Mouse (Mus musculus): Measurements from ENCODE around the gene Hydin. TPM values are rescaled to one million over a fixed set of nuclear protein-coding genes. Genes with fewer than 3 reads are reported as not detected.
A peak's percentile ranks its signal among the peaks of the same experiment; 100 is the strongest.
"Not testable (repeated sequence)": the region's sequence is repeated elsewhere in the genome, so short reads cannot be mapped to it uniquely, and the experiment has no call there.

The Hydin gene
- polyA plus RNA-seq, 1 experiment from 2014 or later, result 0.23 TPM

GRCm38 (mm10) chr8:110502880-110503279, 236.1 kb downstream of the Hydin start:
- 14% methylated on average over 10 of the region's 10 CpGs for WGBS
- Histone ChIP-seq H3K4me3 (replicated peaks; ENCODE audit: low read length) (no peak overlapping the region), H3K27me3 (ENCODE audit: control insufficient read depth, insufficient read depth, low read length) (no peaks in the 10 kb centered on the region), H3K9ac (ENCODE audit: low read length) (no peak overlapping the region), H3K4me1 (ENCODE audit: control insufficient read depth, insufficient read depth, low read length) (no peaks in the 10 kb centered on the region), H3K4me2 (ENCODE audit: low read depth, low read length) (peak overlapping the region; percentile 13; the same call in 1 of the 2 replicates), H3K9me3 (replicated peaks; ENCODE audit: control insufficient read depth, low read length) (no peaks in the 10 kb centered on the region), H3K36me3 (ENCODE audit: control insufficient read depth, insufficient read depth, low read length) (no peaks in the 10 kb centered on the region), H3K27ac (ENCODE audit: low read length) (no peak overlapping the region)
- ATAC-seq (ENCODE audit: insufficient read depth, low FRiP score), result no peak

GRCm38 (mm10) chr8:110508766-110509165, 242.0 kb downstream of the Hydin start:
- no peaks in the 10 kb centered on the region for H3K4me1 ChIP-seq (ENCODE audit: control insufficient read depth, insufficient read depth, low read length)
- WGBS, result 78% methylated on average over 3 of the region's 3 CpGs
- H3K9me3 ChIP-seq (replicated peaks; ENCODE audit: control insufficient read depth, low read length), result no peaks in the 10 kb centered on the region
- H3K4me2 ChIP-seq (ENCODE audit: low read depth, low read length), result no peak overlapping the region
- no peaks in the 10 kb centered on the region for H3K27me3 ChIP-seq (ENCODE audit: control insufficient read depth, insufficient read depth, low read length)
- no peak overlapping the region for H3K9ac ChIP-seq (ENCODE audit: low read length)
- ATAC-seq (ENCODE audit: insufficient read depth, low FRiP score), result no peak
- H3K27ac ChIP-seq (ENCODE audit: low read length), result no peak overlapping the region
- no peaks in the 10 kb centered on the region for H3K36me3 ChIP-seq (ENCODE audit: control insufficient read depth, insufficient read depth, low read length)
- H3K4me3 ChIP-seq (replicated peaks; ENCODE audit: low read length), result no peak overlapping the region

- Histone ChIP-seq H3K4me1 (ENCODE audit: control insufficient read depth, insufficient read depth, low read length) (no peaks in the 10 kb centered on the region), H3K9ac (ENCODE audit: low read length) (no peak overlapping the region), H3K27ac (ENCODE audit: low read length) (no peak overlapping the region), H3K4me3 (replicated peaks; ENCODE audit: low read length) (no peak overlapping the region), H3K9me3 (replicated peaks; ENCODE audit: control insufficient read depth, low read length) (no peaks in the 10 kb centered on the region), H3K4me2 (ENCODE audit: low read depth, low read length) (no peak overlapping the region), H3K27me3 (ENCODE audit: control insufficient read depth, insufficient read depth, low read length) (no peaks in the 10 kb centered on the region), H3K36me3 (ENCODE audit: control insufficient read depth, insufficient read depth, low read length) (no peaks in the 10 kb centered on the region)
- no peak for ATAC-seq (ENCODE audit: insufficient read depth, low FRiP score)
- WGBS, result 75% methylated on average over 7 of the region's 7 CpGs
Observed at GRCm38 (mm10) chr8:110519790-110520189, 253.0 kb downstream of the Hydin start.

GRCm38 (mm10) chr8:110521851-110522250, 255.1 kb downstream of the Hydin start:
- no peak for ATAC-seq (ENCODE audit: insufficient read depth, low FRiP score)
- no peaks in the 10 kb centered on the region for H3K9me3 ChIP-seq (replicated peaks; ENCODE audit: control insufficient read depth, low read length)

GRCm38 (mm10) chr8:110522495-110522894, 255.7 kb downstream of the Hydin start:
- not testable (repeated sequence) for H3K36me3 ChIP-seq (ENCODE audit: control insufficient read depth, insufficient read depth, low read length); H3K9me3 ChIP-seq (replicated peaks; ENCODE audit: control insufficient read depth, low read length); H3K4me2 ChIP-seq (ENCODE audit: low read depth, low read length); H3K27ac ChIP-seq (ENCODE audit: low read length); H3K4me3 ChIP-seq (replicated peaks; ENCODE audit: low read length); H3K4me1 ChIP-seq (ENCODE audit: control insufficient read depth, insufficient read depth, low read length); H3K27me3 ChIP-seq (ENCODE audit: control insufficient read depth, insufficient read depth, low read length); H3K9ac ChIP-seq (ENCODE audit: low read length); ATAC-seq (ENCODE audit: insufficient read depth, low FRiP score)
- 87% methylated on average over 7 of the region's 7 CpGs for WGBS

More at GRCm38 (mm10) chr8:110521851-110522250, 255.1 kb downstream of the Hydin start:
- Histone ChIP-seq H3K9ac (ENCODE audit: low read length) (no peak overlapping the region), H3K4me1 (ENCODE audit: control insufficient read depth, insufficient read depth, low read length) (no peaks in the 10 kb centered on the region), H3K36me3 (ENCODE audit: control insufficient read depth, insufficient read depth, low read length) (no peaks in the 10 kb centered on the region), H3K27ac (ENCODE audit: low read length) (no peak overlapping the region), H3K4me2 (ENCODE audit: low read depth, low read length) (no peak overlapping the region), H3K27me3 (ENCODE audit: control insufficient read depth, insufficient read depth, low read length) (no peaks in the 10 kb centered on the region), H3K4me3 (replicated peaks; ENCODE audit: low read length) (no peak overlapping the region)
- WGBS, result 90% methylated on average over 12 of the region's 12 CpGs

- Histone ChIP-seq H3K4me3 (replicated peaks; ENCODE audit: low read length) (no peak overlapping the region), H3K36me3 (ENCODE audit: control insufficient read depth, insufficient read depth, low read length) (no peaks in the 10 kb centered on the region), H3K9ac (ENCODE audit: low read length) (no peak overlapping the region), H3K4me2 (ENCODE audit: low read depth, low read length) (no peak overlapping the region), H3K4me1 (ENCODE audit: control insufficient read depth, insufficient read depth, low read length) (no peaks in the 10 kb centered on the region), H3K27ac (ENCODE audit: low read length) (no peak overlapping the region), H3K27me3 (ENCODE audit: control insufficient read depth, insufficient read depth, low read length) (no peaks in the 10 kb centered on the region), H3K9me3 (replicated peaks; ENCODE audit: control insufficient read depth, low read length) (no peaks in the 10 kb centered on the region)
- no peak for ATAC-seq (ENCODE audit: insufficient read depth, low FRiP score)
- WGBS, result 53% methylated on average over 15 of the region's 15 CpGs
Observed at GRCm38 (mm10) chr8:110522985-110523384, 256.2 kb downstream of the Hydin start.

- no peak overlapping the region for H3K27ac ChIP-seq (ENCODE audit: low read length)
- H3K9ac ChIP-seq (ENCODE audit: low read length), result no peak overlapping the region
- no peak overlapping the region for H3K4me3 ChIP-seq (replicated peaks; ENCODE audit: low read length)
- 28% methylated on average over 15 of the region's 15 CpGs for WGBS
- 0 out of 2 replicates have a peak, but pooled peaks cover 3% of the 10 kb centered on the region for H3K4me1 ChIP-seq (ENCODE audit: control insufficient read depth, insufficient read depth, low read length)
- H3K4me2 ChIP-seq (ENCODE audit: low read depth, low read length), result no peak overlapping the region
- H3K27me3 ChIP-seq (ENCODE audit: control insufficient read depth, insufficient read depth, low read length), result no peaks in the 10 kb centered on the region
- H3K9me3 ChIP-seq (replicated peaks; ENCODE audit: control insufficient read depth, low read length), result no peaks in the 10 kb centered on the region
- 0 out of 2 replicates have a peak, but pooled peaks have one; percentile 17 for ATAC-seq (ENCODE audit: insufficient read depth, low FRiP score)
- H3K36me3 ChIP-seq (ENCODE audit: control insufficient read depth, insufficient read depth, low read length), result no peaks in the 10 kb centered on the region
Observed at GRCm38 (mm10) chr8:110525229-110525628, 258.5 kb downstream of the Hydin start.

GRCm38 (mm10) chr8:110530008-110530762, 263.4 kb downstream of the Hydin start:
- 31% methylated on average over 8 of the region's 8 CpGs for WGBS
- H3K27ac ChIP-seq (ENCODE audit: low read length), result no peak overlapping the region
- ATAC-seq (ENCODE audit: insufficient read depth, low FRiP score), result peak; percentile 42; the same call in 1 of the 2 replicates
- peaks cover 10% of the 10 kb centered on the region for H3K4me1 ChIP-seq (ENCODE audit: control insufficient read depth, insufficient read depth, low read length)
- H3K27me3 ChIP-seq (ENCODE audit: control insufficient read depth, insufficient read depth, low read length), result no peaks in the 10 kb centered on the region
- H3K36me3 ChIP-seq (ENCODE audit: control insufficient read depth, insufficient read depth, low read length), result no peaks in the 10 kb centered on the region
- H3K4me2 ChIP-seq (ENCODE audit: low read depth, low read length), result no peak overlapping the region
- no peak overlapping the region for H3K4me3 ChIP-seq (replicated peaks; ENCODE audit: low read length)
- no peak overlapping the region for H3K9ac ChIP-seq (ENCODE audit: low read length)
- H3K9me3 ChIP-seq (replicated peaks; ENCODE audit: control insufficient read depth, low read length), result no peaks in the 10 kb centered on the region

GRCm38 (mm10) chr8:110533781-110534180, 267.0 kb downstream of the Hydin start:
- 73% methylated on average over 6 of the region's 6 CpGs for WGBS
- Histone ChIP-seq H3K4me2 (ENCODE audit: low read depth, low read length) (no peak overlapping the region), H3K9ac (ENCODE audit: low read length) (no peak overlapping the region), H3K4me3 (replicated peaks; ENCODE audit: low read length) (no peak overlapping the region), H3K9me3 (replicated peaks; ENCODE audit: control insufficient read depth, low read length) (no peaks in the 10 kb centered on the region), H3K36me3 (ENCODE audit: control insufficient read depth, insufficient read depth, low read length) (no peaks in the 10 kb centered on the region), H3K4me1 (ENCODE audit: control insufficient read depth, insufficient read depth, low read length) (peaks cover 10% of the 10 kb centered on the region), H3K27me3 (ENCODE audit: control insufficient read depth, insufficient read depth, low read length) (no peaks in the 10 kb centered on the region; the same call in 1 of the 2 replicates), H3K27ac (ENCODE audit: low read length) (no peak overlapping the region)
- no peak for ATAC-seq (ENCODE audit: insufficient read depth, low FRiP score)

Measured in stomach, embryonic 16.5 days (tissue).